Mouse (Mus musculus) C2C12 (cell line): ENCODE measurements at regions not wholly inside any gene's neighbourhood (a gene's known extent, or its start where the extent isn't known, plus 50 kb on each side); places are given as distances from the start of the nearest gene placed in this dataset.

Source experiments
- CEBPB ChIP-seq: IDR thresholded peaks from one replicate; pipeline ENCODE4 v1.6.1; 2011; ENCODE audit warnings: low read depth, mild to moderate bottlenecking, control low read depth, moderate library complexity
- CTCF ChIP-seq: IDR thresholded peaks from one replicate; pipeline ENCODE4 v1.5.1; 2011; ENCODE audit not compliant: control insufficient read depth, insufficient read depth, insufficient read length
- MAX ChIP-seq: IDR thresholded peaks from one replicate; pipeline ENCODE4 v1.6.1; 2011; ENCODE audit warnings: mild to moderate bottlenecking, control low read depth
- MYOD1 ChIP-seq: IDR thresholded peaks from one replicate; pipeline ENCODE4 v1.6.1; 2011; ENCODE audit warnings: low read depth; ENCODE audit not compliant: control insufficient read depth, insufficient read length
- MYOG ChIP-seq: IDR thresholded peaks from one replicate; pipeline ENCODE4 v1.6.1; 2011; ENCODE audit not compliant: control insufficient read depth, insufficient read length; ENCODE audit errors: extremely low read depth
- USF1 ChIP-seq: IDR thresholded peaks from one replicate; pipeline ENCODE4 v1.6.1; 2011; ENCODE audit warnings: low read depth, mild to moderate bottlenecking, control low read depth, moderate library complexity

- TF ChIP-seq USF1, result no peak
- no peak for TF ChIP-seq CTCF
- TF ChIP-seq MAX, result no peak
- no peak for TF ChIP-seq MYOG
- TF ChIP-seq CEBPB, result no peak
- TF ChIP-seq MYOD1, result no peak
Observed at GRCm38 (mm10) chr15:61717216-61717615, 794.4 kb upstream of the A1bg start.
